Mouse (Mus musculus) layer of hippocampus, postnatal 25 days (tissue): ENCODE data around the gene Sco1. TPM values are rescaled to one million over a fixed set of nuclear protein-coding genes. Genes with fewer than 3 reads are reported as not detected.
A peak's percentile ranks its signal among the peaks of the same experiment; 100 is the strongest.
"Not testable (repeated sequence)": the region's sequence is repeated elsewhere in the genome, so short reads cannot be mapped to it uniquely, and the experiment has no call there.

Experiments used
- DNase-seq, 2 experiments: peaks; one replicate each; pipeline ENCODE4 v3.0.0; 2022; ENCODE audit warnings: mixed read lengths in 2 of 2, low spot score in 1 of 2; ENCODE audit errors: extremely low spot score in 1 of 2
- total RNA-seq, 2 experiments: library from RNA; stranded (reverse); gene quantifications; 2 replicates each; pipeline ENCODE4 v1.2.3; 2021

Sco1 gene
- total RNA-seq, 2 experiments from 2014 or later = 8.3 to 9.5 TPM

DNA sequence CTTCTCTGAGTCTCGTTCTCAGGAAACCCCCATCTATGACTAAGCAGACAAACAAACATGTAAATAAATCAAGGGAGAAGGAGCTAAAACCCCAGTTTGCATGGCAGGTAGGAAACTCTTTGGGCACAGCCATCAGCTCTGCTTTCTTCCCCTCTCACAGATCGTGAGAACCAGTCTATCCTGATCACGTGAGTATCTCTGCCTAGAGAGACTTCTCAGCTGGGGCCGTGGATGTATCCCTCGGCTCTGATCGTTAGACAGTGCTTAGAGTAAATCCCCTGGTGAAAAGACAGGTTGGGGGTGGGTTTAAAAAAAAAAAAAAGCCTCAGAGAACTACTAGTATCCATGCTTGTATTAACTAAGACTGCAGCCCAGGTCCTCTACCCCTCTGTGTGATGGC lies 30.8 kb downstream of the Sco1 start:
- no peak for DNase-seq

DNA sequence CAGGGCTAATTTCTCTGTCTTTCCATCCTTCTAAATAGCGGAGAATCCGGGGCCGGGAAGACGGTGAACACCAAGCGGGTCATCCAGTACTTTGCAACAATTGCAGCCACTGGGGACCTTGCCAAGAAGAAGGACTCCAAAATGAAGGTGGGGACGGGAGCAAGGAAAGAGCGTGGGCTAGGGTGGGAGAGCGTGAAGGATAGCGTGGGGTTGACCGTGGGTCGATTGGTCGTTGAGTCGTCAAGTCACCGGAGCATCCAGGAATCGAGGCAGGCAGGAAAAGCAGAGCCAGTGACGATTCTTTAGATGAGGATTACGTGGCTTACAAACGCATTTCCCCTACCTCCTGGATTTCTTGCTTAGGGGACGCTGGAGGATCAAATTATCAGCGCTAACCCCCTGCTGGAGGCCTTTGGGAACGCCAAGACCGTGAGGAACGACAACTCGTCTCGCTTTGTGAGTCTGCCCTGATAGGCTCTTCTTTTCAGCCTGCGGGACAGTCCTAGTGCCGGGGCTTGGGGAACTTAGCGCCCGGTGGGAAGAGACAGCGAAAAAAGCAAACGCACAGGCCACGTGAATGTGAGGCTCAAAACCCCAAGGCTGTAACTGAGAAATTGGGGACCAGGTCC lies 31.4 kb downstream of the Sco1 start:
- no peak for DNase-seq

GRCm38 (mm10) chr11:67085489-67085888 lies 33.0 kb downstream of the Sco1 start:
- DNase-seq = peak in 1 of 2 experiments; percentile 81

DNA sequence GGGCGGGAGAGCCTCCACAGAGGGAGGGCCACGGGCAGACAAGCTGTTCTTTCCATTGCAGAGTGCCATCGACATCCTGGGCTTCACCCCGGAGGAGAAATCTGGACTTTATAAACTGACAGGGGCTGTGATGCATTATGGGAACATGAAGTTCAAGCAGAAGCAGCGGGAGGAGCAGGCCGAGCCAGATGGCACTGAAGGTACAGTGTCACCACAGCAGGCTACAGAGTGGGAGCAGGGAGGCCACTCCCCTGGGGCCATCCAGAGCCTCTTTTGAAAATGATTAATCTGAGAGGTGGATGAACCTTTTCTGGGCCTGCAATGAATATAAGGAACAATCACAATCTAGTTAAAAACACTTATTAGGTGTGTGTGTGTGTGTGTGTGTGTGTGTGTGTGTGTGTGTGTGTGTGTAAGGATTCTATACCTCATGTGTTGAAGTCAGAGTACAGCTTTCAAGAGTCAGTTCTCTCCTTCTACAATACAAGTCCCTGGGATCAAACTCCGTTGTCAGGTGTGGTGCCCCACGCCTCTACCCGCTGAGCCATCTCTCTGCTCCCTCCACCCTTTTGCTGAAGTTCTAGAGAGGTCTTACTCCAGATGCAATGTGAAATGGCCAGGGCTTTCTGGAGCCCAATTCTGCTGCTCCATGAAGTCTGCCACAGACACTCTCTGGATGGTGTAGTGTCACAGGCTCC lies 34.1 kb downstream of the Sco1 start:
- DNase-seq = no peak

GRCm38 (mm10) chr11:67087225-67087624 lies 34.8 kb downstream of the Sco1 start:
- DNase-seq = no peak

- not testable (repeated sequence) for DNase-seq
Observed at GRCm38 (mm10) chr11:67092354-67092753, 39.9 kb downstream of the Sco1 start.

DNA sequence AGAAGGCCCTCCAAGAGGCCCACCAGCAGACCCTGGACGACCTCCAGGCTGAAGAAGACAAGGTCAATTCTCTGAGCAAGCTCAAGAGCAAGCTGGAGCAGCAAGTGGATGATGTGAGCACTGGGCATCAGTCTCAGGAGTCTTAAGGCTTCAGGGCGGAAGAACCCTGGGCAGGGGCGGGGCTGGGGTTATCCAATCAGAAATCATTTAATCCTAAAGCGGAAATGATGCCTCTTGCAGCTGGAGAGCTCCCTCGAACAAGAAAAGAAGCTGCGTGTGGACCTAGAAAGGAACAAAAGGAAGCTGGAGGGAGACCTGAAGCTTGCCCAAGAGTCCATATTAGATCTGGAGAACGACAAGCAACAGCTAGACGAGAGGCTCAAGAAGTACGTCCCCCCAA lies 40.7 kb downstream of the Sco1 start:
- DNase-seq = no peak

DNA sequence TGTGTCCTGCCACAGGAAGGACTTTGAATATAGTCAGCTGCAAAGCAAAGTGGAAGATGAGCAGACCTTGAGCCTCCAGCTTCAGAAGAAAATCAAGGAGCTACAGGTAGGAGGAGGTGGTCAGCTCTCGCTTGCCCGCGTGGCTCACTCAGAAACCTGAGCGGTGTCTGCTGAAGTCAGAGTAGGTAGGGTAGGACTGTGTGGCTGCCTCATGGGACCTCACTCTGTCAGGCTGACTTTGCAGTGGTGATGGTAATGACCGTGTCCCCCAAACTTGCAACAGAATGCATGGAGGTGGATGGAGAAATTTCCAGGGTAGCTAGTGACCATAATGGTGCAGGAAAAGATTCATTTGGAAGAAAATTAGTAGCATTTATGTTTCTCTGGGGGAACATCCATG lies 41.2 kb downstream of the Sco1 start:
- no peak for DNase-seq

DNA sequence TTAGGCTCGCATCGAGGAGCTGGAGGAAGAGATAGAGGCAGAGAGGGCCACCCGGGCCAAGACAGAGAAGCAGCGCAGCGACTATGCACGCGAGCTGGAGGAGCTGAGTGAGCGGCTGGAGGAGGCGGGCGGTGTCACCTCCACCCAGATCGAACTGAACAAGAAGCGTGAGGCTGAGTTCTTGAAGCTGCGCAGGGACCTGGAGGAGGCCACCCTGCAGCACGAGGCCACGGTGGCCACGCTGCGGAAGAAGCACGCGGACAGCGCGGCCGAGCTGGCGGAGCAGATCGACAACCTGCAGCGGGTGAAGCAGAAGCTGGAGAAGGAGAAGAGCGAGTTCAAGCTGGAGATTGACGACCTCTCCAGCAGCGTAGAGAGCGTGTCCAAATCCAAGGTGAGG lies 42.0 kb downstream of the Sco1 start:
- DNase-seq = no peak

DNA sequence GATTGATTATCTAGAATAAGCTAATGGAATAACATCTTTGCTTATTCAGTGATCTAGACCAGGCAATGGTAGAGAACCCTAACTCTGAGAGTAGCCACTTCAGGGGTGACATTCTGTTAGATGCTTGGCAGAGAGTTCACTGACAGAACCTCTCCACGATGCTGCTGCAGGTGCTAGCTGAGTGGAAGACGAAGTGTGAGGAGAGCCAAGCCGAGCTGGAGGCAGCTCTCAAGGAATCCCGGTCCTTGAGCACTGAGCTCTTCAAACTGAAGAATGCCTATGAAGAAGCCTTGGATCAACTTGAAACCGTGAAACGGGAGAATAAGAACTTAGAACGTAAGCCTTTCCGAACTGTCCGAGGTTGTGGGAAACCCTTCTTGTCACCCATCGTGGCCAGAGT lies 45.2 kb downstream of the Sco1 start:
- DNase-seq = no peak

DNA sequence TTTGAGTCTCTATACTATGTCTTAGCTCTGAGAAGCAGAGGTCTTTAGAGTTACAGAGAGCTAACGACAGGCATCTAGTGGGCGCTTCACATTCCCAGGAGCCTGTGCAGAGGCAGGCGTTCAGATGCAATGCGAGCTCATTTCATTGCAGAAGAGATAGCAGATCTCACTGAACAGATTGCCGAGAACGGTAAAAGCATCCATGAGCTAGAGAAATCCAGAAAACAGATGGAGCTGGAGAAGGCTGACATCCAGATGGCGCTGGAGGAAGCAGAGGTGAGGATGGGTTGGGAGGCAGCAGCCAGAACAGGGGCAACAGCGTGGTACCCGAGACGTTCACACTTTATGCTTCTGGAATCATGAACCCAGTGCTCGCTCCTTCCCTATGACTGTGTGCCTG lies 46.0 kb downstream of the Sco1 start:
- DNase-seq = no peak

DNA sequence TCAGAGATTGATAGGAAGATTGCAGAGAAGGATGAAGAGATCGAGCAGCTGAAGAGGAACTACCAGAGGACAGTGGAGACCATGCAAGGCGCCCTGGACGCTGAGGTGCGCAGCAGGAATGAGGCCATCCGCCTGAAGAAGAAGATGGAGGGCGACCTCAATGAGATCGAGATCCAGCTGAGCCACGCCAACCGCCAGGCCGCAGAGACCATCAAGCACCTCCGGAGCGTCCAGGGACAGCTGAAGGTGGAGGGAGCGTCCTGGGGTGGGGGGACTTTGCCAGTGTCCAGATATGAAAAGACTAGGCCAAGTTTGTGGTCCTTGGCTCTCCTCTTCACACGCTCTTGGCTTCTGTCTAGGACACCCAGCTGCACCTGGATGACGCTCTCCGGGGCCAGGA lies 46.8 kb downstream of the Sco1 start:
- no peak for DNase-seq

DNA sequence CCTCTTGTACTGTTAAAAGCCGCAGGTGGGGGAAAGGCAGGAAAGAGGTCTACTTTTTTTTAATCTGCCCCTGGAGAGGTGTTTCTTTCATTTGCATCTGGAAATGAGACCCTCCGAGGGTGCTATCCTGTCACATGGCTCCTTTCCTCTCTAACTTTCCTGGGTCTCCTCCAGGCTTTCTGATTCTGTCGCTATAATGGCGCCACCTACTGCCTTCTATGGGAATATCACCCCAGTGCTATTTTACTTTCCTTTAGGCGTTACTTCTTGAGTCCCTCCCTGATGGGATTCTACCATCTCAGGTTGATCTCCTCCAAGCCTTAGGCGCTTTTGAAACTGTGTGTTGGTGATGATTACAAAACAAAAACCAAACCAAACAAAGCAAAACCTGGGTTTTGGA lies 47.7 kb downstream of the Sco1 start:
- DNase-seq = peak in 1 of 2 experiments; percentile 37

DNA sequence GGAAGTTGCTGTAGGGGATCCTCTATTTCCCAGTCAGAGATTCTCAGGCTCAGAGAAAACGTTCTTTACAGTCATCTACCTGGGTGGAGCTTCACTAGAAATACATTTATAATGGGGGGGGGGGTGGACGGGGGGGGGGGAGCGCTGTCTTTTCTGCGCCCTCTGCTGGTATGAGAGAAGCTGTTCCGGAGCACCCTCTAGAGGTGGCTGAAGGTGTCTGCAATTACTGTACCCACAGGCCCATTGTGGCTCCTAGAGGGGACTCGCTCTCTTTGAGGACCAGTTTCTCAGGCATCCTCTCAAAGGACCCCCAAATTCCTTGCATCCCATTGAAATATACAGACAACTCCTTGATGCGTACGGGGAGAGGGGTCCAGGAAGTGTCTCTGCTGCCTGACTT lies 49.2 kb downstream of the Sco1 start:
- DNase-seq = peak in 1 of 2 experiments; percentile 69

DNA sequence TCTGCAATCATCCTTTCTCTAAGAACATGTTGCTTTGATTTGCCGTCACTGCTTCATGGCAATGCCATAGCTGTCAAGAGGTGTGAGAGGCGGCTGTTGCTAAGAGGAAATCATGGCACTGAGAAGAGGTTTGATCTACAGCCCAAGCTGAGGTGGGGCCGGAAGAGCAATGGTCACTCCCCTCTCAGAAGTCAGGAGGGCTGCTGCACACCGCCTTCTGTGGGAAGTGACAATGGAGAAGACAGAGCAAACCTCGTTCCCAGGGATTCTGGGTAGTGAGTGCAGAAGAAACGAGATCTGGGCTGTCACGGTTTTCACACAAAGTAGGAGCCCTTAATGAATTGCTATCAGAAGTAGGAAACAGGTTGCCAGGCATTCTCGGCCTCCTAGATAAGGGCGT lies 50.8 kb downstream of the Sco1 start:
- DNase-seq = no peak

DNA sequence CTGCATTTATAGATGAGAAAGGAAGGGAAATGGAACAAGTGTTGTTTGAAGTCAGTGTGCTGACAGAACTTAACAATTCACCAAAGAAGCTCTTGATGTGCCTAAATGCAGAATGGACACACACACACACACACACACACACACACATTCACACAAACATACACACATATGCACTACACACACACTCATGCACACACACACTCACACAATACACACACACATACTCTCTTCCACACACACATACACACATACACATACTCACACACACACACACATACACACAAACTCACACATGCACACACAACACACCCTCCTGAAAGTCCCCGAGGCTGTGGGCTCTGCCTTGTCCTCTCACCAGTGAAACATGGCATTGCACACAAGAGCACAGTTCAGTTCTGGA lies 51.8 kb downstream of the Sco1 start:
- no peak for DNase-seq

- DNase-seq = no peak
Observed at GRCm38 (mm10) chr11:67104714-67105113, 52.2 kb downstream of the Sco1 start.

GRCm38 (mm10) chr11:67105689-67106088 lies 53.2 kb downstream of the Sco1 start:
- DNase-seq = no peak

- DNase-seq = no peak
Observed at GRCm38 (mm10) chr11:67106973-67107372, 54.5 kb downstream of the Sco1 start.

GRCm38 (mm10) chr11:67110168-67110948 lies 57.9 kb downstream of the Sco1 start:
- DNase-seq = peak; percentile 73 to 95

- DNase-seq = peak; percentile 49 to 84
Observed at GRCm38 (mm10) chr11:67112019-67112850, 59.8 kb downstream of the Sco1 start.
